Comparison of ENCODE assay signal across 19 mouse cellular contexts in the genomic region with DNA sequence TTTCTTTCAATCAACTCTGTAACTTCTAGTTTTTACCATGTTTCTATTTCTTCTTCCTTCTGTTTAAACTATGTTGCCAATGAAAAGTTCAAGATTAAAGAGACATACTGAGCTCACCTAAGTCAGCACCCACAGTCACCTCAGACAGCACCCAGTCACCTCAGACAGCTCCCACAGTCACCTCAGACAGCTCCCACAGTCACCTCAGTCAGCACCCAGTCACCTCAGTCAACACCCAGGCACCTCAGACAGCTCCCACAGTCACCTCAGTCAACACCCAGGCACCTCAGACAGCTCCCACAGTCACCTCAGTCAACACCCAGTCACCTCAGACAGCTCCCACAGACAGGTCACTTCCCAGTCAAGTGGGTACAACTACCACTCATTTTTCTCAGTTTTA. TPM values are rescaled to one million over a fixed set of nuclear protein-coding genes. Genes with fewer than 3 reads are reported as not detected.
"Had no signal": no experiment of that assay in that cellular context is flagged by ENCODE, and none has a peak within 500 bp of the region (broad histone marks: within the 10 kb centered on the region; RNA-seq: fewer than 3 reads in every experiment).

No protein-coding gene starts in this region.

- H3K27me3 ChIP-seq: limb, embryonic 13.5 days; neural tube, embryonic 13.5 days had no signal

- H3K27ac ChIP-seq: limb, embryonic 13.5 days; liver, embryonic 14.5 days; midbrain, embryonic 10.5 days; neural tube, embryonic 13.5 days; stomach, postnatal 0 days had no signal

- H3K9me3 ChIP-seq: limb, embryonic 13.5 days; midbrain, embryonic 10.5 days; neural tube, embryonic 13.5 days had no signal

- H3K4me1 ChIP-seq: limb, embryonic 13.5 days; neural tube, embryonic 13.5 days had no signal

- H3K4me3 ChIP-seq: limb, embryonic 13.5 days; midbrain, embryonic 10.5 days; neural tube, embryonic 13.5 days had no signal

- DNase-seq: kidney, postnatal 10 days; kidney, postnatal 4 days; left cerebral cortex, postnatal 4 days; lung, adult 18-20 months; retina, postnatal 1 day; thymus, postnatal 4 days had no signal

- H3K9ac ChIP-seq: limb, embryonic 13.5 days; liver, embryonic 14.5 days; neural tube, embryonic 13.5 days had no signal

- H3K36me3 ChIP-seq: limb, embryonic 13.5 days; midbrain, embryonic 10.5 days; neural tube, embryonic 13.5 days had no signal

RNA-seq across cellular contexts. Expression of a gene that starts 17.3 kb away (rescaled TPM):
- total RNA-seq: layer of hippocampus, adult 8-10 months; layer of hippocampus, postnatal 14 days; left cerebral cortex, adult 18-20 months; left cerebral cortex, postnatal 10 days; left cerebral cortex, postnatal 4 days; liver, adult 2 months had no signal
- polyA plus RNA-seq: kidney, embryonic 14.5 days; limb, embryonic 13.5 days; liver, adult 2 months; lung, embryonic 16.5 days; midbrain, embryonic 10.5 days; midbrain, embryonic 16.5 days; neural tube, embryonic 13.5 days; stomach, postnatal 0 days had no signal
